Mouse (Mus musculus) liver, postnatal 0 days (tissue): Measurements from ENCODE around the gene Ripply2.

Experiments
- CTCF ChIP-seq: sonication (generic); IDR thresholded peaks from 2 replicates; pipeline ENCODE4 v1.5.1; 2016; ENCODE audit warnings: antibody characterized with exemption, low read depth
- EP300 ChIP-seq: IDR thresholded peaks from 2 replicates; pipeline ENCODE4 v1.6.1; 2016; ENCODE audit warnings: antibody characterized with exemption, low read depth, mild to moderate bottlenecking

DNA sequence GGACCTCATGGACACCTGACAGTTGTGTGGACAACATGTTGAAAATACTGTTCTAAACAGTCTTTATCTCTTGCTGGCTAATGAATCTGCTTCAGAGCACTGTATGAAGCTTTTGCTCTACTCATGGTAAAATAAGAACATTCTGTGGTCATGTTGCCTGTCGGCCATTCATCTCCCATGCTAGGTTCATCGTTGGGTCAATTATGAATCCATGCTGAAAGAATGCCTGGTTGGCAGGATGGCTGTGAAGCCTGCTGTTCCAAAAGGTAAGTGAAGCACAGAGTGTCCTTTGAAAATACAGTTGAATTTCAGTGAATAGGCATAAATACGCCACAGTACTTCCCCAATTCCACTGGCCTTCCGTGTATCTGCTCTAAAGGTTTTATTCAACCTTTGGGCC, 16.9 kb downstream of the Ripply2 start:
- TF ChIP-seq CTCF (no peak), EP300 (no peak)
